Mouse (Mus musculus): ENCODE data around the gene Ercc4. TPM values are rescaled to one million over a fixed set of nuclear protein-coding genes. Genes with fewer than 3 reads are reported as not detected.

Ercc4 gene
- polyA plus RNA-seq, 1 experiment from 2014 or later = 10.5 TPM

DNA sequence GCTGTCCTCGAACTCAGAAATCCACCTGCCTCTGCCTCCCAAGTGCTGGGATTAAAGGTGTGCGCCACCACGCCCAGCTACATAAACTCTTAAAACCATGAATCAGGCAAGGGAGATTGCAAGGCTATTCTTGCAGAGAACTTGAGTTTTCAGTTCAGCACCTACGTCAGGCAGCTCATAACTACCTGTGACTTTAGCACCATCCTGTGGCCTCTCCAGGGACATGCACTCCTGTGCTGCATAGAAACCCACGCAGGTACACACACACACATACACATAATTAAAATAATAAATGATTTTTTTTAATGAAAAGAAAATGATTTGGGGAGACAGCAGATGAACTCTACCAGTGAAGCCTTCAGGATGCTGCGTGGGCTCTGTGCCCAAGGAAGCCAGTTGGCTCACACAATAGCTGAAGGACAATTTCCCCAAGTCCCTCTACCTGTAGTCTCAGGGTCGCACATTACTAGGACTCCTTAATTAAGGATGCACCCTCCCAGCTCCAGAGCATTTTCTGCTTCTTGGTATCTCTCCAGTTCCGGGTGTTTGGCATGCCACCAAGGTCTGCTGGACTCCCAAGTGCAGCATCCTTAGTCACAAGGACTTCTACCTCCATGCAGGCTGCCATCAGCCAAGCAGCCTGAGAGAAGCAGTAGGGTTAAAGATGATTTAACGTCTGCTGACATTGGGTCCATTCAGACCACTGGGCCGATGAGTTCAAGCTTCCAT lies 35.4 kb downstream of the Ercc4 start:
- no peaks in the 10 kb centered on the region for H3K4me1 ChIP-seq (ENCODE audit: control insufficient read depth, insufficient read depth, low read length)
- no peaks in the 10 kb centered on the region for H3K9me3 ChIP-seq (ENCODE audit: control insufficient read depth, low read length)
- WGBS = 94% methylated on average over 10 of the region's 10 CpGs
- no peak overlapping the region for H3K4me2 ChIP-seq (ENCODE audit: low read depth, low read length)
- no peak for ATAC-seq
- H3K36me3 ChIP-seq (ENCODE audit: control insufficient read depth, insufficient read depth, low read length) = peaks cover 20% of the 10 kb centered on the region
- H3K9ac ChIP-seq (ENCODE audit: low read depth, low read length) = no peak overlapping the region
- no peaks in the 10 kb centered on the region for H3K27me3 ChIP-seq (replicated peaks; ENCODE audit: control insufficient read depth, insufficient read depth, low read length)
- no peak overlapping the region for H3K4me3 ChIP-seq (ENCODE audit: low read length)
- no peak overlapping the region for H3K27ac ChIP-seq (ENCODE audit: low read length)

DNA sequence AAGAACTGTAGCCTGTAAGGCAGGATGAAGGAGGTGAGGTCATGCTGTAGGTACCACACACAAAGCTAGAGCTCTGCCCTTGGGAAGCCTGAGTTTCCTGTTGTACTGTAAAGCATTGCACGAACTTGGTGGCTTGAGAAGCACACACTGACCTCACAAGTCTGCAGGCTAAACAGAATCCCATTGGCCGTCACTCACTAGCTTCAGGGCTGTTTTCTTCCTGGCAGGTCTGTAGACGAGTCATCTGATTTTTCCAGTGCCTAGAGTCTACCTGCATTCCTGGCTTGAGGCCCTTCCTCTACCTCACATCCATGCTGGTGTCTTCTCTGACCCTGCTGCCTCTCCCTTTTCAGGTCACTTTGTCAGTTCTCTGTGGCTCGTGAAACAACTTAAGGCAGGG lies 36.7 kb downstream of the Ercc4 start:
- H3K9ac ChIP-seq (ENCODE audit: low read depth, low read length) = no peak overlapping the region
- no peaks in the 10 kb centered on the region for H3K4me1 ChIP-seq (ENCODE audit: control insufficient read depth, insufficient read depth, low read length)
- no peak overlapping the region for H3K27ac ChIP-seq (ENCODE audit: low read length)
- 78% methylated on average over 4 of the region's 4 CpGs for WGBS
- no peaks in the 10 kb centered on the region for H3K27me3 ChIP-seq (replicated peaks; ENCODE audit: control insufficient read depth, insufficient read depth, low read length)
- no peak for ATAC-seq
- H3K36me3 ChIP-seq (ENCODE audit: control insufficient read depth, insufficient read depth, low read length) = peaks cover 18% of the 10 kb centered on the region
- no peaks in the 10 kb centered on the region for H3K9me3 ChIP-seq (ENCODE audit: control insufficient read depth, low read length)
- H3K4me3 ChIP-seq (ENCODE audit: low read length) = no peak overlapping the region
- H3K4me2 ChIP-seq (ENCODE audit: low read depth, low read length) = no peak overlapping the region

DNA sequence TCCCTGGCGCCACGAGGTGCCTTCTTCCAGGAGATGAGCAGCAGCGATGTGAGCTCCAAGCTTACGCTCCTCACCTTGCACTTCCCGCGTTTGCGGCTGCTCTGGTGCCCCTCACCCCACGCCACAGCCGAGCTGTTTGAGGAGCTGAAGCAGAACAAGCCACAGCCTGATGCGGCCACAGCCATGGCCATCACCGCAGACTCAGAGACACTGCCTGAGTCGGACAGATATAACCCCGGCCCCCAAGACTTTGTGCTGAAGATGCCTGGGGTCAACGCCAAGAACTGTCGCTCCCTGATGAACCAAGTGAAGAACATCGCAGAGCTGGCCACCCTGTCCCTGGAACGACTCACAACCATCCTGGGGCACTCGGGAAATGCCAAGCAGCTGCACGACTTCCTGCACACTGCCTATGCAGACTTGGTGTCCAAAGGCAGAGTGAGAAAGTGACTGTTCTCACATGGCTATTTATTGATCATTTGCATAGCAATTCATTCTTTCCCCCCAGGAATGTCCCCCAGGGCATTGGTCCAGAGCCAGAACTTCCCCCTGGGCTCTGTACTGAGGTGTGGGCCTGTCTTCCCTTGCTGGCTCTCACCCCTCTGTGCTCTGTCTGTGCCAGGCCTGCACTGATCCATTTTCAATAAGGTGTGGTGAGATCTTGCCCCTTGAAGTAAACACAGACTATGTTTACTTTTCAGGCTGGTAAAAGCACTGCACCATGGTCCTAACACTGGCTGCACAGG lies 38.5 kb downstream of the Ercc4 start:
- WGBS = 81% methylated on average over 19 of the region's 19 CpGs
- Histone ChIP-seq H3K4me2 (ENCODE audit: low read depth, low read length) (no peak overlapping the region), H3K9me3 (ENCODE audit: control insufficient read depth, low read length) (no peaks in the 10 kb centered on the region), H3K27ac (ENCODE audit: low read length) (no peak overlapping the region), H3K4me1 (ENCODE audit: control insufficient read depth, insufficient read depth, low read length) (no peaks in the 10 kb centered on the region), H3K9ac (ENCODE audit: low read depth, low read length) (no peak overlapping the region), H3K36me3 (ENCODE audit: control insufficient read depth, insufficient read depth, low read length) (peaks cover 17% of the 10 kb centered on the region), H3K27me3 (replicated peaks; ENCODE audit: control insufficient read depth, insufficient read depth, low read length) (no peaks in the 10 kb centered on the region), H3K4me3 (ENCODE audit: low read length) (no peak overlapping the region)
- ATAC-seq = no peak

DNA sequence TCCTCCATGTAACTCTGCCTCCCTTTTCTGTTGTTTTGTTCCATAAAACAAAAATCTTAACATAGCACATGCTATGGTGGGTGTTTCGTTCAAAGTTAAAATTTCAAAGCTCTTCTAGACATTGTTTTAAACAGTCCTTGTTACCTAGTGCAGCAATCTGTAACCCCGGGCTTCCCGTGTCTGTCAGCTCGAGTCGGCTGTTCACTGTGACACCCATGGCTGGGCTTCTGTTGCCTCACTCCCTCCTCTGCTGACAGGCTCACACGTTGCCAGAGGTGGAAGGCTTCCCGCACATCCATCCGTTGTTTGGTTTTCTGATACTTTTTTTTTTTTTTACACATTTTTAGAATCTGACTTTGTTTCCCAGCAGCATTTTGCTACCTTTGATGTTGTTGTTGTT lies 40.5 kb downstream of the Ercc4 start:
- H3K4me3 ChIP-seq (ENCODE audit: low read length) = no peak overlapping the region
- peaks cover 10% of the 10 kb centered on the region for H3K36me3 ChIP-seq (ENCODE audit: control insufficient read depth, insufficient read depth, low read length)
- no peak overlapping the region for H3K27ac ChIP-seq (ENCODE audit: low read length)
- H3K9me3 ChIP-seq (ENCODE audit: control insufficient read depth, low read length) = no peaks in the 10 kb centered on the region
- H3K27me3 ChIP-seq (replicated peaks; ENCODE audit: control insufficient read depth, insufficient read depth, low read length) = no peaks in the 10 kb centered on the region
- no peaks in the 10 kb centered on the region for H3K4me1 ChIP-seq (ENCODE audit: control insufficient read depth, insufficient read depth, low read length)
- no peak overlapping the region for H3K9ac ChIP-seq (ENCODE audit: low read depth, low read length)
- H3K4me2 ChIP-seq (ENCODE audit: low read depth, low read length) = no peak overlapping the region
- no peak for ATAC-seq
- 85% methylated on average over 8 of the region's 8 CpGs for WGBS

DNA sequence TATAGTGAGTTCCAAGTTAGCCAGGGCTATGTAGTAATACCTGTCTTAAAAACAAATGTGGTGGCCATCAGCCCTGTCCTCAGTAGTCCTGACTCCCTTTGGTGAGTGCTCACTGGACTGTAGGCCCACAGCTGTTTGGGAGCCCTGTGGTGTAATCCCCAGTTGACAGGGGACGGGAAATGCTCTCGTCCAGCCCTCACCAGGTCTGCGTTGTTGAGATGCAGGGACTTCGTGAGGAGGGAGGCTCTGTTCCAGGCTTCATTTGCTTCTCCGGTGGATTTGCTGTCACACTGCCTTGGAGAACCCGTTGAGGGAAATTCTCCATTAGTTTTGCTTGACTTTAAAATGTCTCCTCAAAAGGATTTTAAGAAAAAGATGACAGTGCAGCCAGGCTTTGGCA lies 41.3 kb downstream of the Ercc4 start:
- H3K27ac ChIP-seq (ENCODE audit: low read length) = no peak overlapping the region
- H3K4me1 ChIP-seq (ENCODE audit: control insufficient read depth, insufficient read depth, low read length) = no peaks in the 10 kb centered on the region
- 87% methylated on average over 6 of the region's 6 CpGs for WGBS
- H3K4me3 ChIP-seq (ENCODE audit: low read length) = no peak overlapping the region
- no peaks in the 10 kb centered on the region for H3K9me3 ChIP-seq (ENCODE audit: control insufficient read depth, low read length)
- no peak for ATAC-seq
- no peak overlapping the region for H3K9ac ChIP-seq (ENCODE audit: low read depth, low read length)
- H3K36me3 ChIP-seq (ENCODE audit: control insufficient read depth, insufficient read depth, low read length) = peaks cover 9% of the 10 kb centered on the region
- H3K27me3 ChIP-seq (replicated peaks; ENCODE audit: control insufficient read depth, insufficient read depth, low read length) = no peaks in the 10 kb centered on the region
- no peak overlapping the region for H3K4me2 ChIP-seq (ENCODE audit: low read depth, low read length)

DNA sequence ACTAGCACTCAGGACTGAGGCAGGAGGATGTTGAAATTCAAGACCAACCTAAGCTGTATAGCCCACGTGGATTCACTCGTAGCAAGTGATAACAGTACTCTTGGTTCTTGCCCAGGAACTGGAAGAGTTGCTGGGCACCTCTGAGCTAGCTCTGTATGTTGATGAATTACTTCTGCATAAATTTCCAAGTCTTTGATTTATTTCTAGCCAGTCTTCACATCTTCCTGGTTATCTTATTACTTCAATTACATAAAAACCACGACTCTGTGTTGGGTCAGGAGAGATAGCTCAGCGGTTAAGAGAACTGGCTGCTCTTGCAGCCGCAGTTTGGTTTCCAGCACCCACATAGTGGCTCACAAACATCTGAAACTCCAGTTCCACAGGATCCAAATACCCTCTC lies 43.0 kb downstream of the Ercc4 start:
- Histone ChIP-seq H3K9ac (ENCODE audit: low read depth, low read length) (no peak overlapping the region), H3K27ac (ENCODE audit: low read length) (no peak overlapping the region), H3K4me3 (ENCODE audit: low read length) (no peak overlapping the region), H3K36me3 (ENCODE audit: control insufficient read depth, insufficient read depth, low read length) (peaks cover 7% of the 10 kb centered on the region), H3K9me3 (ENCODE audit: control insufficient read depth, low read length) (no peaks in the 10 kb centered on the region), H3K4me1 (ENCODE audit: control insufficient read depth, insufficient read depth, low read length) (no peaks in the 10 kb centered on the region), H3K4me2 (ENCODE audit: low read depth, low read length) (no peak overlapping the region), H3K27me3 (replicated peaks; ENCODE audit: control insufficient read depth, insufficient read depth, low read length) (no peaks in the 10 kb centered on the region)
- 87% methylated on average over 5 of the region's 5 CpGs for WGBS
- ATAC-seq = no peak

DNA sequence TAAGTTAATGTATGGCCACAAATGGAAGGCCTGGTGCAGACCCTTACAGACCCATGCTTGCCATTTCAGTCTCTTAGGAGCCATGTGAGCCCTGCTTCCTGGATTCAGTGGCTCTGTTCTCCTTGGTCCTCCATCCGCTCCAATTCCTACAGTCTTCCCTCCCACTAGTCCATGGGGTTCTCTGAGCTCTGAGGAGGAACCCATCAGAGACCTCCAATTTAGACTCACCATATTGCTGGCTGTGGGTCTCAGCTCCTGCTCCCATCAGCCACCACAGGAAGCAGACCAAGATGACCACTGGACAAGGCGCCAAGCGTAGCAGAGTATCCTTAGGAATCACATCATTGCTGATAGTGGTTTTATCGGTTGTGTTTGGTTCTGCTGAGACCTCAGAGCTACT lies 43.7 kb downstream of the Ercc4 start:
- no peak for ATAC-seq
- H3K4me1 ChIP-seq (ENCODE audit: control insufficient read depth, insufficient read depth, low read length) = no peaks in the 10 kb centered on the region
- H3K27ac ChIP-seq (ENCODE audit: low read length) = no peak overlapping the region
- no peak overlapping the region for H3K9ac ChIP-seq (ENCODE audit: low read depth, low read length)
- H3K4me2 ChIP-seq (ENCODE audit: low read depth, low read length) = no peak overlapping the region
- 94% methylated on average over 4 of the region's 4 CpGs for WGBS
- peaks cover 3% of the 10 kb centered on the region; the same call in 1 of the 2 replicates for H3K36me3 ChIP-seq (ENCODE audit: control insufficient read depth, insufficient read depth, low read length)
- no peaks in the 10 kb centered on the region for H3K27me3 ChIP-seq (replicated peaks; ENCODE audit: control insufficient read depth, insufficient read depth, low read length)
- H3K4me3 ChIP-seq (ENCODE audit: low read length) = no peak overlapping the region
- no peaks in the 10 kb centered on the region for H3K9me3 ChIP-seq (ENCODE audit: control insufficient read depth, low read length)

DNA sequence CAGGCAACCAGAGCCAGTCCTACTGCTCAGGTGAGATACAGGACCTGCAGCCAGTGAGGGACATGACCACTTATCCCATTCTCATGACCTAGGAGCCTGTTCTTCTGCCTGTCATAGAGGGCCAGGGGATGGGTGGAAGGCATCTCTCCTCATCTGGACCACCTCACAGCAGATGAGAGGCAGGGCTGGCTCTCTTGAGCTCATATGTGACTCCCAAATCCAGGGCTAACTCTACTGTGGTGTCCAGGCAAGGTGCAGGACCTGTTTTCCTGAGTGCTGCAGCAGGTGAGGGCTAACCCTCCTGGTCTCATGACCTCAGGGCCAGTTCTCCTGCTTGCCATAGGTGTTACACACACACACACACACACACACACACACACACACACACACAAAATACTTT lies 44.9 kb downstream of the Ercc4 start:
- H3K4me1 ChIP-seq (ENCODE audit: control insufficient read depth, insufficient read depth, low read length) = peaks cover 5% of the 10 kb centered on the region; the same call in 1 of the 2 replicates
- H3K27me3 ChIP-seq (replicated peaks; ENCODE audit: control insufficient read depth, insufficient read depth, low read length) = no peaks in the 10 kb centered on the region
- no peak overlapping the region for H3K9ac ChIP-seq (ENCODE audit: low read depth, low read length)
- no peak overlapping the region for H3K4me2 ChIP-seq (ENCODE audit: low read depth, low read length)
- no peaks in the 10 kb centered on the region for H3K36me3 ChIP-seq (ENCODE audit: control insufficient read depth, insufficient read depth, low read length)
- H3K9me3 ChIP-seq (ENCODE audit: control insufficient read depth, low read length) = no peaks in the 10 kb centered on the region
- H3K27ac ChIP-seq (ENCODE audit: low read length) = no peak overlapping the region
- no peak overlapping the region for H3K4me3 ChIP-seq (ENCODE audit: low read length)
- ATAC-seq = no peak

DNA sequence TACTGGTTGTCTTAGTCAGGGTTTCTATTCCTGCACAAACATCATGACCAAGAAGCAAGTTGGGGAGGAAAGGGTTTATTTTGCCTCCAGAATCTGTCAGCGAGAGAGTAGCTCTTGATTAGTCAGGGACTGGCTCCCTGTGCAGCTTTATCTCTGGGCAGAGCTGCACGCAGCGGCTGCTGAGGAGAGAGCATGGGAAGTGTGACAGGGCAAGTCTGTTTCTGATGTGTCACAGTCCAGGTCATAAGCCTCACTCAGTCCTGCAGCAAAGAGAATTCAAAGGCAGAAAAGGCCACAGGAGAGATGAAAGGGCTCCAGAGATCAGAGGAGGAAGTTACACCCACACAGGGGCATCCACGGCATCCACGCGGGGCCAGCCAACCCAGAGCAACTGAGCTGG lies 47.8 kb downstream of the Ercc4 start:
- H3K9me3 ChIP-seq (ENCODE audit: control insufficient read depth, low read length) = 0 out of 2 replicates have a peak, but pooled peaks cover under 1% of the 10 kb centered on the region
- H3K9ac ChIP-seq (ENCODE audit: low read depth, low read length) = no peak overlapping the region
- no peaks in the 10 kb centered on the region for H3K27me3 ChIP-seq (replicated peaks; ENCODE audit: control insufficient read depth, insufficient read depth, low read length)
- no peaks in the 10 kb centered on the region for H3K36me3 ChIP-seq (ENCODE audit: control insufficient read depth, insufficient read depth, low read length)
- no peak overlapping the region for H3K4me2 ChIP-seq (ENCODE audit: low read depth, low read length)
- 42% methylated on average over 6 of the region's 6 CpGs for WGBS
- peaks cover 10% of the 10 kb centered on the region; the same call in 1 of the 2 replicates for H3K4me1 ChIP-seq (ENCODE audit: control insufficient read depth, insufficient read depth, low read length)
- H3K27ac ChIP-seq (ENCODE audit: low read length) = no peak overlapping the region
- no peak overlapping the region for H3K4me3 ChIP-seq (ENCODE audit: low read length)
- no peak for ATAC-seq

Measured in intestine, embryonic 16.5 days (tissue).